Mouse (Mus musculus): ENCODE measurements around the gene Rasgef1b. TPM values are rescaled to one million over a fixed set of nuclear protein-coding genes. Genes with fewer than 3 reads are reported as not detected.

Gene Rasgef1b
- polyA plus RNA-seq, 1 experiment from 2014 or later, result 6.3 TPM

DNA sequence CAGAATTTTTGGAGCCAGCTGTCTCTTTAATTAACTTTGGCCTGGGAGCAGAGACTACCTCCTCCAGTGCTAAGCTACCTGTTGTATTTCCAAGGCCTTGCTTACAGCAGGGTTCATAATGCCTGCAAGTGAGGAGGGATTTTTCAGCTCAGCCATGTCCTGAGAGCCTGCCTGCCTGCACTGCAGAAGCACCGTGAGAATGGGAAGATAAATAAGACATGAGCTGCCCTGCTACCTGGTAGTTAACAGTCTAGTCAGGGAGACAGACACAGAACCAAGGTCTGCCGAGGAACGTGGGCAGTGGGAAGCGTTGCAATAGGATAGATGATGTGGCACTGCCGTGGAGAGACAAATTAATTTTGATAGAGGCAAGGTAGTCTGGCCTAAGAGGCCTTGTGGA, 277.4 kb downstream of the Rasgef1b start:
- no peak overlapping the region for H3K4me3 ChIP-seq
- no peaks in the 10 kb centered on the region for H3K27me3 ChIP-seq (replicated peaks)
- H3K4me2 ChIP-seq, result no peak overlapping the region
- WGBS (ENCODE audit: insufficient replicate concordance), result 60% methylated on average over 5 of the region's 5 CpGs
- no peak for ATAC-seq
- H3K27ac ChIP-seq, result no peak overlapping the region
- no peaks in the 10 kb centered on the region for H3K4me1 ChIP-seq
- H3K9ac ChIP-seq, result no peak overlapping the region
- no peaks in the 10 kb centered on the region for H3K36me3 ChIP-seq
- H3K9me3 ChIP-seq (replicated peaks), result no peaks in the 10 kb centered on the region

DNA sequence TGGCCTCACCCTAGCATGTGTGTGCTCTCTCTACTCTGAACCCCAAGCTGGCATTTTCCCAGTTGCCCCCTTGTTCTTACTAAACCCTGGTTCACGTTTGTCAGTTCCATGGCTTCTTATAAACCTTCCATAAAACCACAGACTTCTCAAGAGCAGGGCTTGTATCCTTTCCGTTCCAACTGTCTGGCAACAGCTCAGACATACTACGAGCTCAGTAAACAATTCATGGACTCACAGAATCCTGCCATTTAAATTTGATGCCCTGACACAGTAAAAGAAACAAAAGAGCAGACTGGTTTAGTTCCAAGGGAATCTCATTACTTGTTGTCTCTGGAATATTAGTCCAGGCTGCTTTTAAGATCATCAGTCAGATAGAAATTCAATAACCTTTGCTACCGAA, 277.9 kb downstream of the Rasgef1b start:
- Histone ChIP-seq H3K27me3 (replicated peaks) (no peaks in the 10 kb centered on the region), H3K4me2 (no peak overlapping the region), H3K27ac (no peak overlapping the region), H3K9ac (no peak overlapping the region), H3K4me1 (no peaks in the 10 kb centered on the region), H3K9me3 (replicated peaks) (no peaks in the 10 kb centered on the region), H3K4me3 (no peak overlapping the region), H3K36me3 (no peaks in the 10 kb centered on the region)
- WGBS (ENCODE audit: insufficient replicate concordance), result 65% methylated on average over 4 of the region's 4 CpGs
- ATAC-seq, result no peak

DNA sequence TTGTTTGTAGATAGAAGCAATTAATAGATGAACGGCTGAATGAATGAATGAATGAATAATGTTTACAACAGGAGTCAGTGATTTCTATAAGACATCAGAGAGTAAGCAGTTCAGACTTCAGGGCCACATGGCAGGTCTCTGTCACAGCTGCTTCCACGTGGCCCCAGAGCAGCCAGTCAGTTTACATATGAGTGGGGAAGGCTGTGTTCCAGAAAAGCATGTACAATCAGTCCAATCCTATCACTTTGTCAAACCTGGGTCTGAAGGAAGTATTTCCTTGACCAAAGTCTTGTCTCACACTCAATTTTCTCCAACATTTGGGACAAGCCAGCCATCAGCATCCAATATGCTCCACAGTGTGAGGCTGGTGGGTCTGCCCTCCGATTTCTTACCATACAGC, 278.4 kb downstream of the Rasgef1b start:
- H3K27ac ChIP-seq, result no peak overlapping the region
- no peaks in the 10 kb centered on the region for H3K9me3 ChIP-seq (replicated peaks)
- H3K4me1 ChIP-seq, result no peaks in the 10 kb centered on the region
- no peaks in the 10 kb centered on the region for H3K27me3 ChIP-seq (replicated peaks)
- H3K4me2 ChIP-seq, result no peak overlapping the region
- ATAC-seq, result no peak
- WGBS (ENCODE audit: insufficient replicate concordance), result 54% methylated on average over 3 of the region's 3 CpGs
- no peaks in the 10 kb centered on the region for H3K36me3 ChIP-seq
- no peak overlapping the region for H3K9ac ChIP-seq
- no peak overlapping the region for H3K4me3 ChIP-seq

DNA sequence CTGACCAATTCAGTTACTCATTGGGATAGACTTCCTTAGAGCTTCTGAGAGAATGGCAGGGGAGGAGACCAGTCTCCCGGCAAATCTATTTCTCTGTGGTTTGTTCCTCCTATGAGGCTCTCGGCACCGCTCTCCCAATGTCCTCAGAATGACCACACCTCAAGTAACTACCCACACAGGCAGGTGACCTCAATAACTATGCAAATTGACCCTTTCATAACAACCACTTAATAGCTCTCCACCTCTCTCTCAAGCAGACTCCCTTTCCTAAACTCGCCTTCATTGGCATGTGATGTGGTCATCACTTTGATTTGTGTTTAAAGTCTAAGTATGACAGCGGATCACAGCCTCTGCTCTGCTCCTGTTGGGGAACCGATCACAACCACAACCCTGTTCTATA, 281.4 kb downstream of the Rasgef1b start:
- WGBS (ENCODE audit: insufficient replicate concordance), result 80% methylated on average over 6 of the region's 6 CpGs
- Histone ChIP-seq H3K4me3 (no peak overlapping the region), H3K9ac (no peak overlapping the region), H3K27ac (no peak overlapping the region), H3K4me1 (no peaks in the 10 kb centered on the region), H3K4me2 (no peak overlapping the region), H3K9me3 (replicated peaks) (no peaks in the 10 kb centered on the region), H3K36me3 (no peaks in the 10 kb centered on the region), H3K27me3 (replicated peaks) (no peaks in the 10 kb centered on the region)
- no peak for ATAC-seq

DNA sequence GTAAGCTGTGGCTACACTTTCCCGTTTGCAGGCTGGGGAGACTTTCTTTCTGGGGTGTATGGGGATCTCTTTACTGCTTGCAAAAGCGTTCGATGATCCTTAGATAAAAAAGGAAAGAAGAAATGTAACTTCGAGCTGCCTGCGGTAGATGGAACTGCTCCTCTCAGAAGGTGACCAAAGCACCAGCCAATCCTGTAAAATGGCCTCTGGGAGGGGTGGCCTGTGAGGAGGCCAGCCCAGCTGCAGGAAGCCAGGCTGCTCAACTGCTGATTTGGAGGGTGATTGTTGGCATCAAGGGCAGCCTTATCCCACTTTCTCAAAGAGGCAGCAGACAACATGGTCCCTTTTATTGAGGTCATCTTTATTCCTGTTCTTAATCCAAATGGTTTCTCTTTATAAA, 283.6 kb downstream of the Rasgef1b start:
- Histone ChIP-seq H3K4me1 (no peaks in the 10 kb centered on the region), H3K4me2 (no peak overlapping the region), H3K27ac (no peak overlapping the region), H3K27me3 (replicated peaks) (no peaks in the 10 kb centered on the region), H3K4me3 (no peak overlapping the region), H3K9ac (no peak overlapping the region), H3K36me3 (no peaks in the 10 kb centered on the region), H3K9me3 (replicated peaks) (no peaks in the 10 kb centered on the region)
- WGBS (ENCODE audit: insufficient replicate concordance), result 59% methylated on average over 5 of the region's 5 CpGs
- no peak for ATAC-seq

DNA sequence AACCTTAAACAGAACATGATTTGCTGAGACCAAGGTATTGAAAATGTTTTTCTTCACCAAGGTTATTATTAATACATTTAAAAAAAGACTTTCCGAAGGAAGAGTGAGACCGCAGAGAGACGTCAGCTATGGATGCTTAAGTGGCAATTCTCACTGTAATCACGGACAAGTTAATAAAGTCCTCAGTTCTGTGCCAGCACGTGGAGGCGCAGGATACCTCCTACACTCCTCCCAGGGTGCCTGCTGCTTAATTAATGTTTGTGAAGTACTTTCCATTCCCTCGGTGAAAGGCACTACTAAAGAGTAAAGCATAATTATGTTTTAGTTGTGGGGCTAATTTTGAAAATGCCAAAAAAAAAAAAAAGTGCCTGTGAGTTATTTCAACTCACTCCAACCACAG, 284.1 kb downstream of the Rasgef1b start:
- no peak overlapping the region for H3K4me2 ChIP-seq
- WGBS (ENCODE audit: insufficient replicate concordance), result 65% methylated on average over 7 of the region's 7 CpGs
- no peaks in the 10 kb centered on the region for H3K36me3 ChIP-seq
- no peaks in the 10 kb centered on the region for H3K9me3 ChIP-seq (replicated peaks)
- H3K9ac ChIP-seq, result no peak overlapping the region
- no peaks in the 10 kb centered on the region for H3K4me1 ChIP-seq
- no peaks in the 10 kb centered on the region for H3K27me3 ChIP-seq (replicated peaks)
- no peak for ATAC-seq
- no peak overlapping the region for H3K27ac ChIP-seq
- H3K4me3 ChIP-seq, result no peak overlapping the region

DNA sequence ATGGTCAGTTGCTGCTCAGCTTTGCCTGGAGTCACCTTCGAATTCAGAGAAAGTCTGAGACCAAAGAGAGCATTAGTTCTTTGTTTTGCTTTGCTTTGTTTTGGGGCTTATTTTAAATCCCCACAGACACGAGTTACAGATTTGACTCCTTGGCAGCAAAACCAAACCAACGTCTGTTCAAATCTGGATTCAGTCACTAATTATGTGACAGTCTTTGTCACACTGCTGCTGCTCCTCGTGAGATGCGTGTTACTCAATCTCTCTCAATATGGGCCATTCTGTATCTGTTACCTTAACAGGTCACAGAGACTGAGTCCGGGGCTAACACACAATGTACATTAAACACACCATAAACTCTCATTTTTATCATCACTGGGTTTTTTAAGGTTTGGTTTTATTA, 288.8 kb downstream of the Rasgef1b start:
- 0 out of 2 replicates have a peak, but pooled peaks cover 6% of the 10 kb centered on the region for H3K4me1 ChIP-seq
- H3K27ac ChIP-seq, result no peak overlapping the region
- WGBS (ENCODE audit: insufficient replicate concordance), result 67% methylated on average over 6 of the region's 6 CpGs
- H3K4me3 ChIP-seq, result no peak overlapping the region
- no peaks in the 10 kb centered on the region for H3K9me3 ChIP-seq (replicated peaks)
- ATAC-seq, result no peak
- no peaks in the 10 kb centered on the region for H3K27me3 ChIP-seq (replicated peaks)
- no peak overlapping the region for H3K9ac ChIP-seq
- H3K36me3 ChIP-seq, result no peaks in the 10 kb centered on the region
- no peak overlapping the region for H3K4me2 ChIP-seq

DNA sequence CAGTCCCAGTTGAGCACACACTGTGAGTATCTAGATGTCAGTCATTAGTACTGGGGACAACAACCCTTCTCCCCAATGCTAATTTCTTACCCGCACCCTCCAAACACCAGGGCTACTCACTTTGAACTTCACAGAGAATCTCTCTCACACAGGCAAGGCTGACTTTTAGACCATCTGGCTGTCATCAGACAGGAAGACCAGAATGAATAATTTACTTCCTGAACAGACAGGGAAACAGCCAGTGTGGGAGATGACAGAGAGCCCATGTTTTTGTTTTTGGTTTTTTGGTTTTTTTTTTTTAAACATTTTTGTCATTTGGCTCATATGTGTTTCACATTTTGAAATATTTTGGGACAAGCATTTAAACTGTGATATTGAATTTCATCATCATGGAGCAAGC, 290.3 kb downstream of the Rasgef1b start:
- Histone ChIP-seq H3K4me1 (0 out of 2 replicates have a peak, but pooled peaks cover 6% of the 10 kb centered on the region), H3K4me3 (no peak overlapping the region), H3K4me2 (no peak overlapping the region), H3K27me3 (replicated peaks) (no peaks in the 10 kb centered on the region), H3K9ac (no peak overlapping the region), H3K36me3 (no peaks in the 10 kb centered on the region), H3K9me3 (replicated peaks) (no peaks in the 10 kb centered on the region), H3K27ac (no peak overlapping the region)
- WGBS (ENCODE audit: insufficient replicate concordance), result 57% methylated on average over 1 of the region's 1 CpGs
- ATAC-seq, result no peak

DNA sequence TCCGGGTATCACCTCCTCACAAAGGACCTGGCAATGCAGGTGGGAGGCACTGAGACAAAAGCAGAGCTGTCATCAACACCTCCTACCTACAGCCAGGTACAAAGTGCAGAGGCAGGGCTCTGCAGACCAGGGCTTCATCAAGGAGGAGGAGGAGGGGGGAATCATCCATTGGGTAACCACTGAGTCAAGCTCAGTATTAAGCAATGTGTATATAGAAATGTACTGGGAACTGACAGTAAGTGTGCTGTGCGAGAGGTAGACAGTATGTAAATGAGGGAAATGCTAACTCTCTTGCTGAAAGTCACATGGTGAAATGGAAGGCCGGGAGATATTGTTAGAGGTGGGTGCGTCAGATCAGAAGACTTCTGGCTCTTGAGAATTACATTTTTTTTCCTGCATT, 294.6 kb downstream of the Rasgef1b start:
- Histone ChIP-seq H3K4me1 (0 out of 2 replicates have a peak, but pooled peaks cover 6% of the 10 kb centered on the region), H3K27ac (no peak overlapping the region), H3K4me3 (no peak overlapping the region), H3K9me3 (replicated peaks) (no peaks in the 10 kb centered on the region), H3K9ac (no peak overlapping the region), H3K4me2 (no peak overlapping the region), H3K36me3 (no peaks in the 10 kb centered on the region), H3K27me3 (replicated peaks) (no peaks in the 10 kb centered on the region)
- no peak for ATAC-seq
- WGBS (ENCODE audit: insufficient replicate concordance), result 65% methylated on average over 4 of the region's 4 CpGs

DNA sequence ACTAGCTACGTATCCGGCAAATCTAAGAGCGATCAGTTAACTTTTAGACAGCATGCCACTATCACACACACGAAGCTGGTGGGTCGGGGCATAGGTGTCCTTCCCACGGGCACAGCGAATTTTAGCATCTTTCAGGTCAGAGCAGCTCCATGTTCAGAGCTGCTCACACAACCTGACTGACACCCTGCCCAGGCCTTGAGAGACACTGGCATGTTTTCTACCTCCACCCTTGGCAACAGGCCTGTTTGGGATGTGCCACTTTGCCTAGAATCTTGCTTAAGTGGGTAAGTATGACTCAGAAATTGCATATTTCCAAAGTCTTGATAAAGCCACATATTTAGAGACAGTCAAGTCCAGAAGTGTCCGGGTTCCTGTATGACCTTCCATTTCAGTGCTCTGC, 296.4 kb downstream of the Rasgef1b start:
- ATAC-seq, result no peak

DNA sequence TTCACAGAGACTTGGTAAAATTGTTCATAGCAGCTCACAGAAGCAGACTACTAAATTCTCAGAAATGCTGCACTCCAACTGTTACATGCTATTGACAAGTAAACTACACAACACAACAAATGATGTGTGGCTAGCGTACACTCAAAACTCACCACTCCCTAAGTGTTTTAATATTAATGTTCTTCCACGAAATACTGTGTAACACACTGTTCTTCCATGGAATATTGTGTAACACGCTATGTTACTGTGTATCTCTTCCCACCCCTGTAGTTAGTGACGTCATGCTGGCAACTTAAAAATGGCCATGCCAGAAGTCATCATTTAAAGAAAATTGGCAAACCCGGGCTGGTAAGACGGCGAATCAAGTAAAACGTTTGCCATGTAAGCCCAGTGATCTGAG, 299.6 kb downstream of the Rasgef1b start:
- no peaks in the 10 kb centered on the region for H3K36me3 ChIP-seq
- H3K9ac ChIP-seq, result no peak overlapping the region
- WGBS (ENCODE audit: insufficient replicate concordance), result 79% methylated on average over 8 of the region's 8 CpGs
- ATAC-seq, result no peak
- H3K27me3 ChIP-seq (replicated peaks), result no peaks in the 10 kb centered on the region
- no peak overlapping the region for H3K27ac ChIP-seq
- no peak overlapping the region for H3K4me3 ChIP-seq
- H3K4me1 ChIP-seq, result 0 out of 2 replicates have a peak, but pooled peaks cover 6% of the 10 kb centered on the region
- no peaks in the 10 kb centered on the region for H3K9me3 ChIP-seq (replicated peaks)
- H3K4me2 ChIP-seq, result no peak overlapping the region

More for the DNA sequence above, 296.4 kb downstream of the Rasgef1b start:
- no peaks in the 10 kb centered on the region for H3K36me3 ChIP-seq
- H3K27ac ChIP-seq, result no peak overlapping the region
- 0 out of 2 replicates have a peak, but pooled peaks cover 12% of the 10 kb centered on the region for H3K4me1 ChIP-seq
- H3K9me3 ChIP-seq (replicated peaks), result no peaks in the 10 kb centered on the region
- no peak overlapping the region for H3K9ac ChIP-seq
- H3K27me3 ChIP-seq (replicated peaks), result no peaks in the 10 kb centered on the region
- no peak overlapping the region for H3K4me2 ChIP-seq
- no peak overlapping the region for H3K4me3 ChIP-seq
- 77% methylated on average over 8 of the region's 8 CpGs for WGBS (ENCODE audit: insufficient replicate concordance)

DNA sequence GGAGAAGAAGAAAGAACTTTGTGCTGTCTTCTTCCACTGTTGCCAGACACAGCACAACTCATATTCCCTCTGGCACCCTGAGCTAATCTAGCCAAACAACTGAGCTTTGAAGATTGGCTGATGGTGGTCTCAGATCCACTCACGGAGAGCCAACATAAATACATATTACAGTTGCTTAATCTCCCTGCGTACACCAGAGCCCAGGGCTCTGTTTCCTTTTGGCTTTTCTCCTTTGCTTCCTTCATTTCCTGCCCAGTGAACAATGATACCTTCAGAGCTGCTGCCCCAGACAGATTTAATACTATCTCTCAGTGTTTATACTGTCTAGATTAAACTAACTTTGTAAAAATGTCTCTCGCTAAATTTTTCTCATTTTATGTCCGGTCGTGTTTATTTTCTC, 300.2 kb downstream of the Rasgef1b start:
- Histone ChIP-seq H3K4me1 (0 out of 2 replicates have a peak, but pooled peaks cover 6% of the 10 kb centered on the region), H3K4me3 (no peak overlapping the region)

DNA sequence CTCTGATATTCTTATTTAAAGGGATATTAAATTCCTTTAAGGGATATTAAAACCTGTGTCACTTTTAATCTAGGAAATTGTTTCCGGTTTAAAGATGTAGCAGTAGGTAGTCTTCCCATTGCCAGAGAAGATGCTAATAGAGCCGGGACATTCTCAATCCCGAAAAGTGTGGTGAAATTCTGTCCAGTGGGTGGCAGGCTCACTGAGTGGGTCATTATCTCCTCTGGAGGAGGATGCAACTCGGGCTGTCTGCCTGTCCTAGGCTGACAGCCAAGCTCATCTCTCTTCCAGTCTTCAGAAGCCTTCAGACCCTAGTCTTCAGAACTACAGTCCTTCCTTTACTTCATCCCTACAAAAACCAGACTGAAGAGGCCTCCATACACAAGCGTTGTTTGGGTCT, 305.6 kb downstream of the Rasgef1b start:
- Histone ChIP-seq H3K36me3 (no peaks in the 10 kb centered on the region), H3K4me2 (no peak overlapping the region), H3K4me1 (0 out of 2 replicates have a peak, but pooled peaks cover under 1% of the 10 kb centered on the region), H3K9ac (no peak overlapping the region), H3K27ac (no peak overlapping the region), H3K4me3 (no peak overlapping the region), H3K9me3 (replicated peaks) (no peaks in the 10 kb centered on the region), H3K27me3 (replicated peaks) (no peaks in the 10 kb centered on the region)
- 66% methylated on average over 5 of the region's 5 CpGs for whole genome bisulfite sequencing (ENCODE audit: insufficient replicate concordance)
- ATAC-seq, result no peak

More for the DNA sequence above, 300.2 kb downstream of the Rasgef1b start:
- H3K36me3 ChIP-seq, result no peaks in the 10 kb centered on the region
- no peaks in the 10 kb centered on the region for H3K9me3 ChIP-seq (replicated peaks)
- ATAC-seq, result no peak
- 49% methylated on average over 5 of the region's 5 CpGs for WGBS (ENCODE audit: insufficient replicate concordance)
- H3K27ac ChIP-seq, result no peak overlapping the region
- no peaks in the 10 kb centered on the region for H3K27me3 ChIP-seq (replicated peaks)
- H3K4me2 ChIP-seq, result no peak overlapping the region
- H3K9ac ChIP-seq, result no peak overlapping the region
